Mouse (Mus musculus) forebrain, embryonic 11.5 days (tissue): ENCODE measurements at regions not wholly inside any gene's neighbourhood (a gene's known extent, or its start where the extent isn't known, plus 50 kb on each side); places are given as distances from the start of the nearest gene placed in this dataset.
A peak's percentile ranks its signal among the peaks of the same experiment; 100 is the strongest.
"Not testable (repeated sequence)": the region's sequence is repeated elsewhere in the genome, so short reads cannot be mapped to it uniquely, and the experiment has no call there.

Source experiments
- ATAC-seq: fragments of 200-750 bp; cut with Nextera tagmentation; replicated peaks from 2 replicates; pipeline ENCODE4 v1.8.0; 2017; ENCODE audit warnings: moderate TSS enrichment; ENCODE audit not compliant: low FRiP score
- DNase-seq: peaks from one replicate; pipeline ENCODE4 v3.0.0-alpha.2; 2017; ENCODE audit warnings: low spot score
- H3K27ac ChIP-seq: fragments of 300-500 bp; sonication (generic); 2 replicates; pipeline ENCODE4 v1.5.1; 2014; ENCODE audit warnings: low read depth, low read length
- H3K27me3 ChIP-seq: fragments of 300-500 bp; sonication (generic); 2 replicates; pipeline ENCODE4 v1.6.1; 2014; ENCODE audit warnings: mild to moderate bottlenecking, low read length, mixed read lengths; ENCODE audit not compliant: control insufficient read depth, insufficient read depth
- H3K36me3 ChIP-seq: fragments of 300-500 bp; sonication (generic); 2 replicates; pipeline ENCODE4 v1.6.1; 2014; ENCODE audit warnings: mild to moderate bottlenecking, low read length, moderate library complexity, mixed read lengths; ENCODE audit not compliant: control insufficient read depth, insufficient read depth
- H3K4me1 ChIP-seq: fragments of 300-500 bp; sonication (generic); replicated peaks from 2 replicates; pipeline ENCODE4 v1.6.1; 2014; ENCODE audit warnings: low read length, mixed read lengths; ENCODE audit not compliant: control insufficient read depth, insufficient read depth
- H3K4me2 ChIP-seq: fragments of 300-500 bp; sonication (generic); 2 replicates; pipeline ENCODE4 v1.6.1; 2014; ENCODE audit warnings: low read depth, mild to moderate bottlenecking, low read length, moderate library complexity, mixed read lengths; ENCODE audit not compliant: severe bottlenecking
- H3K4me3 ChIP-seq: fragments of 300-500 bp; sonication (generic); 2 replicates; pipeline ENCODE4 v1.5.1; 2014; ENCODE audit warnings: low read depth, low read length
- H3K9ac ChIP-seq: fragments of 300-500 bp; sonication (generic); 2 replicates; pipeline ENCODE4 v1.6.1; 2014; ENCODE audit warnings: low read length
- H3K9me3 ChIP-seq: fragments of 300-500 bp; sonication (generic); 2 replicates; pipeline ENCODE4 v1.6.1; 2016; ENCODE audit warnings: low read length, mixed read lengths; ENCODE audit not compliant: control insufficient read depth
- WGBS: fragments of 180-500 bp; shearing (Covaris S2); extraction: QIAGEN DNeasy Blood & Tissue Kit; methylation state at CpG from one replicate; pipeline ENCODE4 v1.1.7; 2014; 5-methylcytosine and 5-hydroxymethylcytosine counted together

GRCm38 (mm10) chr14:53046975-53047374, 551.4 kb upstream of the Olfr1507 start:
- ATAC-seq, DNase-seq, H3K4me1 ChIP-seq, H3K36me3 ChIP-seq, H3K4me2 ChIP-seq, H3K27ac ChIP-seq, H3K9me3 ChIP-seq, H3K27me3 ChIP-seq, H3K9ac ChIP-seq, H3K4me3 ChIP-seq: not testable (repeated sequence)
- 81% methylated on average over 1 of the region's 1 CpGs for WGBS

DNA sequence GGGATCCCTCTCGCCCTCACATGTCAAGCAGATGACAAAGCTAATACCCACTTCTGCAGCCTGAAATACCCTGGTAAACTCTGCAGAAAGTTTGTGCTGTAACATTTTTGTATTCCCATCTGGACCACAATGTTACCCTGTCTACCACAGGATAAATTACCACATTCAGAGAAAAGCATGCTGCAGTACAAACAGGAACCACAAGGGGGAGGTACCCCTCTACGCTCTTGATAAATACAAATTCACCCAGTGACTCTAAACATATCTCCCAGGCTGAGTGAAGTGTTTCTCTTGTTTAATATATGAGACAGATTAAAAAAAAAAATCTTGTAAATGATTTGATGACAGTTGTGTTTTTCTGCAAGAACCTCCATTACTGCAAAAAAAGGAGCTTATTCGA, 549.8 kb upstream of the Olfr1507 start:
- not testable (repeated sequence) for H3K27me3 ChIP-seq, H3K9ac ChIP-seq, ATAC-seq, H3K4me1 ChIP-seq, DNase-seq, H3K36me3 ChIP-seq, H3K4me2 ChIP-seq, H3K4me3 ChIP-seq, H3K9me3 ChIP-seq, H3K27ac ChIP-seq
- 86% methylated on average over 3 of the region's 3 CpGs for WGBS

DNA sequence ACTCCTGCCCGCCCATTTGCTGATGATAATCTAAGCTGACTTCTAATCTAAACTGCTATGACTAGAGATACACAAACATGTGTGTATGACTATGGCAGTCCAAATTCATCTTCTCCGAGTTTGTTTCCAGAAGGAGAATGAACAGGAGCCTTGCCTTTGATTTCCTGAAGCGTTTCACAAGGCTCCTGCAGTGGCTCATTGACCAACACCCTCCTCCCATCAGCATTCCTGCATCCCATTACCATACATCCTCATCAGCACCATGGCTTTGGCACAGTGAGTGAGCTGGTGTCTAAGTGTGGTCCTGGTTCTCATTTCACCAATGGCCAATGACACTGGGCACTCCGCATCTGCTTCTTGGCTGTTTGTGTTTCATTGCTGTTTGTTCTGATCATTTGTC, 548.6 kb upstream of the Olfr1507 start:
- not testable (repeated sequence) for H3K9me3 ChIP-seq, ATAC-seq, H3K27me3 ChIP-seq, H3K9ac ChIP-seq, H3K4me3 ChIP-seq, DNase-seq, H3K36me3 ChIP-seq, H3K4me1 ChIP-seq, H3K27ac ChIP-seq, H3K4me2 ChIP-seq
- 71% methylated on average over 3 of the region's 4 CpGs for WGBS

- not testable (repeated sequence) for H3K9me3 ChIP-seq, H3K36me3 ChIP-seq, DNase-seq, H3K4me2 ChIP-seq, H3K9ac ChIP-seq, H3K27ac ChIP-seq, H3K27me3 ChIP-seq, H3K4me1 ChIP-seq, H3K4me3 ChIP-seq
- ATAC-seq: peak; percentile 42; the same call in 1 of the 2 replicates
- 29% methylated on average over 3 of the region's 3 CpGs for WGBS
These were observed 546.5 kb upstream of the Olfr1507 start for GRCm38 (mm10) chr14:53042016-53042415.

GRCm38 (mm10) chr14:53039475-53039874, 543.9 kb upstream of the Olfr1507 start:
- not testable (repeated sequence) for H3K27me3 ChIP-seq, H3K27ac ChIP-seq, H3K4me1 ChIP-seq, H3K4me2 ChIP-seq, H3K4me3 ChIP-seq, ATAC-seq, DNase-seq, H3K36me3 ChIP-seq, H3K9me3 ChIP-seq, H3K9ac ChIP-seq
- WGBS: 96% methylated on average over 4 of the region's 4 CpGs

DNA sequence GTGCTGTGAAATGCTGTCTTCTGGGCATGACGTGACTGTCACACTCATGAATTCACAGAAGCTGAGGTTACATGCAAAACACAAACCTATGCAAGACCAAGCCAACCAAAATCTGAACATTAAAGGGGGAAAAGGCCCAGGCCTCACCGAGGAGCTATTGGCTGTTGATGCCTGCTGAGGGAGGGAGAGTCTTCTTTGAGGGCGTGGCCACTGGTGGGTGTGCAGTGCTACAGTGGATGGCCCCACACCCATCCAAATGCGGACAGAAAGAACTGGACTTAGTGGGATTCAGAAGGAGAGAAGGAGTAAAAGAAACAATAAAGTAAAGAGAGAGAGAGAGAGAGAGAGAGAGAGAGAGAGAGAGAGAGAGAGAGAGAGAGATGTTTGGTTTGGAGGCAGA, 539.4 kb upstream of the Olfr1507 start:
- H3K27ac ChIP-seq, H3K9me3 ChIP-seq, H3K27me3 ChIP-seq, H3K9ac ChIP-seq, ATAC-seq, H3K4me1 ChIP-seq, H3K4me3 ChIP-seq, H3K36me3 ChIP-seq, DNase-seq, H3K4me2 ChIP-seq: not testable (repeated sequence)
- no CpG with 5 or more reads among the region's 4 CpGs for WGBS

DNA sequence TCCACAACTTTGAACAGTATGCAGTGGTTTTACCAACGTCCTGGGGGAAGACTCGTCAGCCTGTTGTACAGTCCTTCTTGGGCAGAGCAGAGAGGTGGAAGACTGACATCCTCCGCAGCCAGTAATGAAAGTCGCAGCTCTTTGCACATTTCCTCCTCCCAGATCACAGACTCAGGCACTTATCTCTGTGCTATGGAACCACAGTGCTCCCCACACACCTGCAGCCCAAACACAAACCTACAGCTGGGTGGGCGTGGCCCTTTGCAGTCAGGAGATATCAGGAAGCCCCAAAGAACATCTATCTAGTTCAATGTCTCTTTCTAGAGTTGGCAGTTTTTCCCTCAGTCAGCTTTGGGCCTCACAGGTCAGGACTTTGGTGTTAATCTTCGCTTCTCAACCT, 537.7 kb upstream of the Olfr1507 start:
- 63% methylated on average over 1 of the region's 6 CpGs for WGBS

GRCm38 (mm10) chr14:53032498-53032897, 536.9 kb upstream of the Olfr1507 start:
- H3K27me3 ChIP-seq, H3K36me3 ChIP-seq, H3K4me2 ChIP-seq, ATAC-seq, H3K9me3 ChIP-seq, H3K4me1 ChIP-seq, DNase-seq, H3K9ac ChIP-seq, H3K4me3 ChIP-seq, H3K27ac ChIP-seq: not testable (repeated sequence)
- WGBS: no CpG with 5 or more reads among the region's 1 CpGs

More for the DNA sequence above, 537.7 kb upstream of the Olfr1507 start:
- not testable (repeated sequence) for H3K9ac ChIP-seq, H3K4me2 ChIP-seq, H3K36me3 ChIP-seq, ATAC-seq, DNase-seq, H3K27me3 ChIP-seq, H3K27ac ChIP-seq, H3K4me1 ChIP-seq, H3K9me3 ChIP-seq, H3K4me3 ChIP-seq

- not testable (repeated sequence) for H3K27ac ChIP-seq, H3K9me3 ChIP-seq, H3K9ac ChIP-seq, H3K27me3 ChIP-seq, ATAC-seq, DNase-seq, H3K4me2 ChIP-seq, H3K4me1 ChIP-seq, H3K36me3 ChIP-seq, H3K4me3 ChIP-seq
- no CpG with 5 or more reads among the region's 4 CpGs for WGBS
These were observed 534.7 kb upstream of the Olfr1507 start for GRCm38 (mm10) chr14:53030227-53030626.
